Mouse (Mus musculus) ES-E14 (cell line): Measurements from ENCODE around the gene B4galt1.

ENCODE experiments used
- CHD2 ChIP-seq: IDR thresholded peaks from 2 replicates; pipeline ENCODE4 v1.6.1; 2014; ENCODE audit warnings: mild to moderate bottlenecking, low read depth, low read length, inconsistent platforms
- HCFC1 ChIP-seq: IDR thresholded peaks from 2 replicates; pipeline ENCODE4 v1.6.1; 2012; ENCODE audit warnings: low read length, inconsistent platforms, borderline replicate concordance; ENCODE audit not compliant: insufficient read depth

GRCm38 (mm10) chr4:40821303-40822023 is 32.3 kb downstream of the B4galt1 start:
- TF ChIP-seq HCFC1 (no peak), CHD2 (no peak)
